Mouse (Mus musculus) ES-Bruce4 (cell line): ENCODE results near the gene Tmem245. TPM values are rescaled to one million over a fixed set of nuclear protein-coding genes. Genes with fewer than 3 reads are reported as not detected.
A peak's percentile ranks its signal among the peaks of the same experiment; 100 is the strongest.

Experiments
- H3K27ac ChIP-seq: 2 replicates; pipeline ENCODE4 v1.5.1; 2012; ENCODE audit warnings: low read length, inconsistent platforms; ENCODE audit not compliant: insufficient read depth
- H3K27me3 ChIP-seq: 2 replicates; pipeline ENCODE4 v1.6.1; 2012; ENCODE audit warnings: mild to moderate bottlenecking, low read length, inconsistent platforms; ENCODE audit not compliant: control insufficient read depth, poor library complexity, insufficient read depth, severe bottlenecking
- H3K36me3 ChIP-seq: 2 replicates; pipeline ENCODE4 v1.6.1; 2012; ENCODE audit warnings: inconsistent platforms, mild to moderate bottlenecking, low read length, moderate library complexity; ENCODE audit not compliant: control insufficient read depth, poor library complexity, insufficient read depth, severe bottlenecking
- H3K4me1 ChIP-seq: one replicate; pipeline ENCODE4 v1.8.1; 2011; ENCODE audit warnings: low read length; ENCODE audit not compliant: control insufficient read depth, insufficient read depth
- H3K4me3 ChIP-seq: 2 replicates; pipeline ENCODE4 v1.5.1; 2011; ENCODE audit warnings: low read depth, mild to moderate bottlenecking, low read length
- H3K9ac ChIP-seq: 2 replicates; pipeline ENCODE4 v1.6.1; 2012; ENCODE audit warnings: low read depth, mild to moderate bottlenecking, inconsistent platforms; ENCODE audit not compliant: poor library complexity, severe bottlenecking
- H3K9me3 ChIP-seq: replicated peaks from 2 replicates; pipeline ENCODE4 v1.6.1; 2012; ENCODE audit warnings: mild to moderate bottlenecking, low read length, inconsistent platforms; ENCODE audit not compliant: control insufficient read depth, poor library complexity, insufficient read depth, severe bottlenecking
- CTCF ChIP-seq: IDR thresholded peaks from one replicate; pipeline ENCODE4 v1.8.1; 2011; ENCODE audit warnings: low read depth, low read length
- EP300 ChIP-seq: IDR thresholded peaks from 2 replicates; pipeline ENCODE4 v1.6.1; 2011; ENCODE audit warnings: low read depth, low read length; ENCODE audit not compliant: insufficient read depth
- POLR2A ChIP-seq: IDR thresholded peaks from one replicate; pipeline ENCODE4 v1.8.1; 2011; ENCODE audit warnings: low read length; ENCODE audit not compliant: insufficient read depth
- polyA plus RNA-seq: library from polyadenylated mRNA; stranded (reverse); fragments of >200 nt; gene quantifications from 2 replicates; pipeline ENCODE4 v1.2.4, GENCODE M21; 2011; ENCODE audit warnings: low read depth; ENCODE audit not compliant: missing spikeins, insufficient read depth, insufficient read length

The Tmem245 gene
- polyA plus RNA-seq, 1 experiment = 61.9 TPM

- no peak overlapping the region for H3K27ac ChIP-seq
- no peaks in the 10 kb centered on the region for H3K4me1 ChIP-seq
- peaks cover 58% of the 10 kb centered on the region for H3K36me3 ChIP-seq
- H3K27me3 ChIP-seq = no peaks in the 10 kb centered on the region
- H3K4me3 ChIP-seq = no peak overlapping the region
- TF ChIP-seq CTCF = no peak
- no peak for TF ChIP-seq EP300
- TF ChIP-seq POLR2A = no peak
- no peak overlapping the region for H3K9ac ChIP-seq
- H3K9me3 ChIP-seq = no peaks in the 10 kb centered on the region
Measured at GRCm38 (mm10) chr4:56915732-56916325, 31.4 kb downstream of the Tmem245 start.

- peaks cover 65% of the 10 kb centered on the region for H3K36me3 ChIP-seq
- H3K9me3 ChIP-seq = no peaks in the 10 kb centered on the region
- TF ChIP-seq POLR2A (no peak), CTCF (no peak), EP300 (no peak)
- no peaks in the 10 kb centered on the region for H3K4me1 ChIP-seq
- H3K9ac ChIP-seq = no peak overlapping the region
- H3K4me3 ChIP-seq = no peak overlapping the region
- H3K27ac ChIP-seq = 0 out of 2 replicates have a peak overlapping the region, but pooled peaks have one; percentile 3
- no peaks in the 10 kb centered on the region for H3K27me3 ChIP-seq
Measured at GRCm38 (mm10) chr4:56914761-56915160, 32.5 kb downstream of the Tmem245 start.

- Histone ChIP-seq H3K27me3 (no peaks in the 10 kb centered on the region), H3K9ac (no peak overlapping the region), H3K27ac (0 out of 2 replicates have a peak overlapping the region, but pooled peaks have one; percentile 3), H3K4me1 (no peaks in the 10 kb centered on the region), H3K9me3 (no peaks in the 10 kb centered on the region), H3K36me3 (peaks cover 68% of the 10 kb centered on the region), H3K4me3 (no peak overlapping the region)
- TF ChIP-seq EP300 = no peak
Measured at GRCm38 (mm10) chr4:56914338-56914737, 32.9 kb downstream of the Tmem245 start.

GRCm38 (mm10) chr4:56912382-56913001 is 34.7 kb downstream of the Tmem245 start:
- no peaks in the 10 kb centered on the region for H3K27me3 ChIP-seq
- no peaks in the 10 kb centered on the region for H3K4me1 ChIP-seq
- no peak overlapping the region for H3K27ac ChIP-seq
- TF ChIP-seq POLR2A (no peak), EP300 (no peak), CTCF (no peak)
- no peak overlapping the region for H3K9ac ChIP-seq
- H3K4me3 ChIP-seq = no peak overlapping the region
- peaks cover 79% of the 10 kb centered on the region for H3K36me3 ChIP-seq
- no peaks in the 10 kb centered on the region for H3K9me3 ChIP-seq

GRCm38 (mm10) chr4:56909568-56909967 is 37.7 kb downstream of the Tmem245 start:
- no peak overlapping the region for H3K4me3 ChIP-seq
- H3K27me3 ChIP-seq = no peaks in the 10 kb centered on the region
- H3K27ac ChIP-seq = peak overlapping the region; percentile 21; the same call in 1 of the 2 replicates
- no peak overlapping the region for H3K9ac ChIP-seq
- TF ChIP-seq POLR2A = no peak
- peaks cover 74% of the 10 kb centered on the region for H3K36me3 ChIP-seq
- peaks cover 1% of the 10 kb centered on the region for H3K4me1 ChIP-seq
- H3K9me3 ChIP-seq = no peaks in the 10 kb centered on the region

GRCm38 (mm10) chr4:56907671-56908070 is 39.6 kb downstream of the Tmem245 start:
- H3K9ac ChIP-seq = no peak overlapping the region
- H3K9me3 ChIP-seq = no peaks in the 10 kb centered on the region
- H3K4me3 ChIP-seq = no peak overlapping the region
- H3K27ac ChIP-seq = peak overlapping the region; percentile 67; the same call in 1 of the 2 replicates
- no peaks in the 10 kb centered on the region for H3K27me3 ChIP-seq
- H3K36me3 ChIP-seq = peaks cover 73% of the 10 kb centered on the region
- no peak for TF ChIP-seq POLR2A
- TF ChIP-seq EP300 = no peak
- no peak for TF ChIP-seq CTCF
- peaks cover 1% of the 10 kb centered on the region for H3K4me1 ChIP-seq
